In the genomic region with DNA sequence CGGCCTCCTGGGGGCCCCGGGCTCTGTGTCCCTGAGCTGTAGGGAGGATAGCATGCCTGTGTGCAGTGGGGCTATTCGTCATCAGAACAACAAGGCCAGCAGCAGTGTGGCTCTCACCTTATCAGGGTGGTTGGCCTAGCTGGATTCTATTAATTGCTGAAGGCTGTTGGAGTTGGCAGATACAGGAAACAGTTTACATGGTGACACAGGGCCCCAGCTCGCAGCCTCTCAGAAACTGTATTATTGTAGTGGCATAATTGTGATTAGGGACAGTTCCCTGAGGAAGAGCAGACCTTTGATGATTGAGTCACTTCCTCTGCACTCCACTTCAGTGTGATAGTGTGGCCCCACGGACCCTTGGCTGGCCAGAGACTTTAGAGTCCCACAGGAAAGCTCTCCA, we compare ENCODE assay signal across 9 mouse cellular contexts.
DNase-seq lines count a peak whose midpoint lies in the region; ATAC-seq and TF ChIP-seq lines count a peak whose summit lies in the region.
"Had no signal": no experiment of that assay in that cellular context is flagged by ENCODE, and none has a peak within 500 bp of the region (broad histone marks: within the 10 kb centered on the region; RNA-seq: fewer than 3 reads in every experiment).

No protein-coding gene starts in this region.

- no peak for TF ChIP-seq CTCF in lung, embryonic 14.5 days (IDR thresholded peaks at IDR 0.05; ENCODE audit: low read depth)

- WGBS in lung, embryonic 14.5 days, result 28% methylated on average over 5 of the region's 5 CpGs

- no peak overlapping the region for H3K4me3 ChIP-seq in lung, embryonic 14.5 days (ENCODE audit: low read depth, low read length)

- H3K36me3 ChIP-seq in lung, embryonic 14.5 days (ENCODE audit: insufficient read depth), result no peaks in the 10 kb centered on the region

- peak overlapping the region; percentile 25; the same call in 1 of the 2 replicates for H3K27ac ChIP-seq in lung, embryonic 14.5 days (ENCODE audit: low read depth)
- H3K27ac ChIP-seq: hindbrain, postnatal 0 days had no signal

- no peak for DNase-seq in lung, embryonic 14.5 days
- DNase-seq in lung, postnatal 14 days, result no peak
- DNase-seq in heart, postnatal 14 days, result peak; percentile 36 to 50
- DNase-seq in spleen, postnatal 10 days (ENCODE audit: low spot score in 2 of 2), result peak; percentile 50 to 61
- DNase-seq in cerebellum, adult 18-20 months, result no peak
- DNase-seq in urinary bladder, adult 18-20 months (ENCODE audit: low spot score in 2 of 2), result no peak

- no peak overlapping the region for H3K4me2 ChIP-seq in lung, embryonic 14.5 days

- ATAC-seq in lung, embryonic 14.5 days (ENCODE audit: insufficient read depth), result peak; percentile 10; the same call in 1 of the 2 replicates
- ATAC-seq in common myeloid progenitor, adult 5-6 weeks (replicated peaks; ENCODE audit: low read depth, poor library complexity, severe bottlenecking), result peak; percentile 48
- ATAC-seq in inflammation-experienced regulatory T-cells, adult 6 months, result no peak
- ATAC-seq: hindbrain, postnatal 0 days had no signal

- no peaks in the 10 kb centered on the region for H3K9me3 ChIP-seq in lung, embryonic 14.5 days (ENCODE audit: low read depth, low read length)

- no peak overlapping the region for H3K9ac ChIP-seq in lung, embryonic 14.5 days

- H3K27me3 ChIP-seq in lung, embryonic 14.5 days (ENCODE audit: insufficient read depth, low read length), result no peaks in the 10 kb centered on the region

- intact Hi-C loops in heart, postnatal 14 days (cut with DNase I), result no loop called here

- no peaks in the 10 kb centered on the region; the same call in 1 of the 2 replicates for H3K4me1 ChIP-seq in lung, embryonic 14.5 days (ENCODE audit: insufficient read depth)

Comparison
In these comparisons a context has a peak if more than half of its experiments do, and no peak if none do; other contexts are left out.
1. DNase-seq: peak in heart, postnatal 14 days (2 of 2) and spleen, postnatal 10 days (2 of 2); none in lung, embryonic 14.5 days (single experiment), lung, postnatal 14 days (single experiment), cerebellum, adult 18-20 months (0 of 2) and urinary bladder, adult 18-20 months (0 of 2).